Mouse (Mus musculus) thymus, postnatal 4 days (tissue): ENCODE results near the gene Orc5.
"Not testable (repeated sequence)": the region's sequence is repeated elsewhere in the genome, so short reads cannot be mapped to it uniquely, and the experiment has no call there.

Source experiments
- DNase-seq: peaks from one replicate; pipeline ENCODE4 v3.0.0; 2021

Gene Orc5

GRCm38 (mm10) chr5:22532571-22532970, 17.7 kb downstream of the Orc5 start:
- no peak for DNase-seq

GRCm38 (mm10) chr5:22522612-22523011, 27.6 kb downstream of the Orc5 start:
- no peak for DNase-seq

- DNase-seq, result no peak
Measured at GRCm38 (mm10) chr5:22519708-22520107, 30.5 kb downstream of the Orc5 start.

GRCm38 (mm10) chr5:22515745-22516144, 34.5 kb downstream of the Orc5 start:
- DNase-seq, result not testable (repeated sequence)

- DNase-seq, result not testable (repeated sequence)
Measured at GRCm38 (mm10) chr5:22514231-22514630, 36.0 kb downstream of the Orc5 start.

- not testable (repeated sequence) for DNase-seq
Measured at GRCm38 (mm10) chr5:22512579-22512978, 37.6 kb downstream of the Orc5 start.

GRCm38 (mm10) chr5:22511824-22512223, 38.4 kb downstream of the Orc5 start:
- DNase-seq, result no peak

GRCm38 (mm10) chr5:22508560-22508959, 41.7 kb downstream of the Orc5 start:
- no peak for DNase-seq

GRCm38 (mm10) chr5:22499437-22499836, 50.8 kb downstream of the Orc5 start:
- no peak for DNase-seq

GRCm38 (mm10) chr5:22491088-22491487, 59.1 kb downstream of the Orc5 start:
- no peak for DNase-seq

- peak; percentile 52 for DNase-seq
Measured at GRCm38 (mm10) chr5:22489091-22489490, 61.1 kb downstream of the Orc5 start.

GRCm38 (mm10) chr5:22486601-22487206, 63.5 kb downstream of the Orc5 start:
- no peak for DNase-seq

- DNase-seq, result no peak
Measured at GRCm38 (mm10) chr5:22485764-22486163, 64.5 kb downstream of the Orc5 start.

- no peak for DNase-seq
Measured at GRCm38 (mm10) chr5:22482567-22482966, 67.7 kb downstream of the Orc5 start.

GRCm38 (mm10) chr5:22472445-22472844, 77.8 kb downstream of the Orc5 start:
- not testable (repeated sequence) for DNase-seq

GRCm38 (mm10) chr5:22471243-22471642, 79.0 kb downstream of the Orc5 start:
- DNase-seq, result no peak

GRCm38 (mm10) chr5:22452871-22453661, 97.2 kb downstream of the Orc5 start:
- no peak for DNase-seq

GRCm38 (mm10) chr5:22452452-22452851, 97.8 kb downstream of the Orc5 start:
- DNase-seq, result no peak

GRCm38 (mm10) chr5:22451764-22452163, 98.5 kb downstream of the Orc5 start:
- DNase-seq, result no peak

GRCm38 (mm10) chr5:22449492-22449891, 100.7 kb downstream of the Orc5 start:
- no peak for DNase-seq
